In genomic region chr17:12751218-12751617, GRCm38 (mm10) we compare ENCODE assay signal across 9 mouse cellular contexts. TPM values are rescaled to one million over a fixed set of nuclear protein-coding genes. Genes with fewer than 3 reads are reported as not detected.
DNase-seq lines count a peak whose midpoint lies in the region; ATAC-seq lines count a peak whose summit lies in the region.
"Had no signal": no experiment of that assay in that cellular context is flagged by ENCODE, and none has a peak within 500 bp of the region (broad histone marks: within the 10 kb centered on the region; RNA-seq: fewer than 3 reads in every experiment).

No protein-coding gene starts in this region.

- WGBS in kidney, embryonic 15.5 days: 24% methylated on average over 4 of the region's 4 CpGs
- WGBS in embryonic facial prominence, embryonic 15.5 days: 27% methylated on average over 4 of the region's 4 CpGs

- peak overlapping the region; percentile 94 for H3K27ac ChIP-seq in kidney, embryonic 15.5 days
- peak overlapping the region; percentile 81 for H3K27ac ChIP-seq in embryonic facial prominence, embryonic 15.5 days (replicated peaks)
- H3K27ac ChIP-seq: liver, embryonic 15.5 days had no signal

- peak; percentile 44 for DNase-seq in adrenal gland, postnatal 14 days
- no peak for DNase-seq in adrenal gland, adult 2 months
- DNase-seq in kidney, postnatal 25 days: no peak
- DNase-seq in lung, postnatal 36 days: peak; percentile 63
- no peak for DNase-seq in B cell, adult 2 months
- no peak for DNase-seq in T-cell, adult 2 months (ENCODE audit: low spot score)

- no peak overlapping the region for H3K4me3 ChIP-seq in kidney, embryonic 15.5 days (replicated peaks)
- no peak overlapping the region for H3K4me3 ChIP-seq in embryonic facial prominence, embryonic 15.5 days (replicated peaks)
- H3K4me3 ChIP-seq: liver, embryonic 15.5 days had no signal

- H3K9me3 ChIP-seq in kidney, embryonic 15.5 days (replicated peaks): no peaks in the 10 kb centered on the region
- no peaks in the 10 kb centered on the region for H3K9me3 ChIP-seq in embryonic facial prominence, embryonic 15.5 days (replicated peaks)
- H3K9me3 ChIP-seq: liver, embryonic 15.5 days had no signal

- peak; percentile 66; the same call in 1 of the 2 replicates for ATAC-seq in kidney, embryonic 15.5 days (replicated peaks; ENCODE audit: low FRiP score)
- peak; percentile 39; the same call in 1 of the 2 replicates for ATAC-seq in embryonic facial prominence, embryonic 15.5 days (ENCODE audit: insufficient number of reproducible peaks, low FRiP score, low TSS enrichment, low read depth)

- H3K4me1 ChIP-seq in kidney, embryonic 15.5 days: peaks cover 83% of the 10 kb centered on the region
- peaks cover 76% of the 10 kb centered on the region for H3K4me1 ChIP-seq in embryonic facial prominence, embryonic 15.5 days

- H3K9ac ChIP-seq in kidney, embryonic 15.5 days: no peak overlapping the region
- no peak overlapping the region for H3K9ac ChIP-seq in embryonic facial prominence, embryonic 15.5 days
- H3K9ac ChIP-seq: liver, embryonic 15.5 days had no signal

- 0 out of 2 replicates have a peak overlapping the region, but pooled peaks have one; percentile 31 for H3K4me2 ChIP-seq in kidney, embryonic 15.5 days
- no peak overlapping the region for H3K4me2 ChIP-seq in embryonic facial prominence, embryonic 15.5 days (replicated peaks)
- H3K4me2 ChIP-seq: liver, embryonic 15.5 days had no signal

- no peaks in the 10 kb centered on the region for H3K27me3 ChIP-seq in kidney, embryonic 15.5 days
- H3K27me3 ChIP-seq in embryonic facial prominence, embryonic 15.5 days: no peaks in the 10 kb centered on the region
- H3K27me3 ChIP-seq: liver, embryonic 15.5 days had no signal

- peaks cover 18% of the 10 kb centered on the region for H3K36me3 ChIP-seq in kidney, embryonic 15.5 days
- H3K36me3 ChIP-seq in embryonic facial prominence, embryonic 15.5 days: peaks cover 16% of the 10 kb centered on the region; the same call in 1 of the 2 replicates

RNA-seq across cellular contexts. Expression of gene Igf2r, which starts 18.2 kb away (rescaled TPM):
- total RNA-seq in adrenal gland, postnatal 14 days (2021): 65.2 and 75.4 TPM in 2 replicates
- total RNA-seq in adrenal gland, adult 2 months (2021): 10 to 100 TPM; 66.8 to 74.7 TPM
- polyA plus RNA-seq in adrenal gland, adult 2 months (2012; rRNA removed): 21.9 and 23.2 TPM in 2 replicates
- polyA plus RNA-seq in kidney, embryonic 15.5 days (2015; fragmentation: Nextera tagmentation; extraction: Ambion mirVana): 30.1 and 34.6 TPM in 2 replicates
- 39.8 and 44.2 TPM in 2 replicates for polyA plus RNA-seq in embryonic facial prominence, embryonic 15.5 days (2015; fragmentation: Nextera tagmentation; extraction: Ambion mirVana)

Comparison
In these comparisons a context has a peak if more than half of its experiments do, and no peak if none do; other contexts are left out.
1. DNase-seq: peak in adrenal gland, postnatal 14 days (single experiment) and lung, postnatal 36 days (single experiment); none in adrenal gland, adult 2 months (single experiment), kidney, postnatal 25 days (0 of 2), B cell, adult 2 months (0 of 2) and T-cell, adult 2 months (single experiment).